Mouse (Mus musculus) urinary bladder, adult 2 months (tissue): Measurements from ENCODE around the gene Prap1. TPM values are rescaled to one million over a fixed set of nuclear protein-coding genes. Genes with fewer than 3 reads are reported as not detected.
"Not testable (repeated sequence)": the region's sequence is repeated elsewhere in the genome, so short reads cannot be mapped to it uniquely, and the experiment has no call there.

Source experiments
- DNase-seq: peaks from one replicate; pipeline ENCODE4 v3.0.0; 2022; ENCODE audit warnings: low spot score
- polyA plus RNA-seq: library from polyadenylated mRNA; depleted of rRNA; stranded (reverse); fragments of >200 nt; gene quantifications from 2 replicates; pipeline ENCODE4 v1.2.3, GENCODE M21; 2012; rRNA removed

The Prap1 gene
- polyA plus RNA-seq, 1 experiment: 3.3 TPM

DNA sequence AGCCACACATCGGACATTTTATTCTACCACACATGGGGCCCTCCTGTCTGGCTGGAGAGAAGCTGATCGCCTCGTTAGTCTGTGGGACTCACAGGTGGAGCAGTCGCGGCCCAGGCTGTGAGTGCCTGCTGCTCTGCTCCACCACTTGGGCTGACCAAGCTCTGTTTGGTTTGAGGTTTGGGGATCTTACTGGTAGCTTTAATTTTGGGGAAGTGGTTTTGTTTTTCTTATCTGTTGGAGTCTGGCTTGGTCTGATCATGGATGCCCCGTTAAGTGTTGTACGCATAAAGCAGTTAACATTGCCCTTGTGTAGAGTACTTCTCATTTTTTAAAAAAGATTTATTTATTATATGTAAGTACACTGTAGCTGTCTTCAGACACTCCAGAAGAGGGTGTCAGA, 40.8 kb downstream of the Prap1 start:
- not testable (repeated sequence) for DNase-seq

DNA sequence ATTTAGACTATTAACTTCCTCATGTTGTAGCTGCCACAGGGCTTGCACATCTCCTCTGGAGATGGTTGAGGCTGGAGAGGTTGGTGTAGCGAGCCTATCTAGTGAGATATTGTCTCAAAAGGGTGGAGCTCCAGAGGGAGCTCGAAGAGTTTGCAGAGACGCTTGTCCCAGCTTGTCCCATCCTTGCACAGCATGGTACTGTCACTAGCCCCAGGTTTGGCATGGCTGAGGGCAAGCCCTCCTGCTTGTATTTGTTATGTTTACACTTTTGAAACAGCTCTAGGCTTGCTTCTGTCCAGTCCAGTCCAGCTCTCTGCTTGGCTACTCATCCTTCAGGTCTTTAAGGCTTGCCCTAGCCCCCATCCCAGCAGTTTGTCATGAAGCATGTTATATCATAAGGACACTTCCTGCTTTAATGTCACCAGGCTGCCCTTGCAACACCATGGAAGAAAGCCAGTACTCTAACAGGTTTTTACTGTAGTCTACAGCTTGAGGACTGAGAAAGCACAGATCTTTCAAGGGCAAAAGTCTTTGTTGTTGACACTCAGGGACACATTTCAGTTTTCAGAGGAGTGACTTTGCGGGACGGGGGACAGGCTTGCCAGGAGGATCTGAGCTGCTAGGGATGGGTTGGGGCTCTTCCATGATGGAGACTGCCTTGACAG, 42.0 kb downstream of the Prap1 start:
- no peak for DNase-seq

DNA sequence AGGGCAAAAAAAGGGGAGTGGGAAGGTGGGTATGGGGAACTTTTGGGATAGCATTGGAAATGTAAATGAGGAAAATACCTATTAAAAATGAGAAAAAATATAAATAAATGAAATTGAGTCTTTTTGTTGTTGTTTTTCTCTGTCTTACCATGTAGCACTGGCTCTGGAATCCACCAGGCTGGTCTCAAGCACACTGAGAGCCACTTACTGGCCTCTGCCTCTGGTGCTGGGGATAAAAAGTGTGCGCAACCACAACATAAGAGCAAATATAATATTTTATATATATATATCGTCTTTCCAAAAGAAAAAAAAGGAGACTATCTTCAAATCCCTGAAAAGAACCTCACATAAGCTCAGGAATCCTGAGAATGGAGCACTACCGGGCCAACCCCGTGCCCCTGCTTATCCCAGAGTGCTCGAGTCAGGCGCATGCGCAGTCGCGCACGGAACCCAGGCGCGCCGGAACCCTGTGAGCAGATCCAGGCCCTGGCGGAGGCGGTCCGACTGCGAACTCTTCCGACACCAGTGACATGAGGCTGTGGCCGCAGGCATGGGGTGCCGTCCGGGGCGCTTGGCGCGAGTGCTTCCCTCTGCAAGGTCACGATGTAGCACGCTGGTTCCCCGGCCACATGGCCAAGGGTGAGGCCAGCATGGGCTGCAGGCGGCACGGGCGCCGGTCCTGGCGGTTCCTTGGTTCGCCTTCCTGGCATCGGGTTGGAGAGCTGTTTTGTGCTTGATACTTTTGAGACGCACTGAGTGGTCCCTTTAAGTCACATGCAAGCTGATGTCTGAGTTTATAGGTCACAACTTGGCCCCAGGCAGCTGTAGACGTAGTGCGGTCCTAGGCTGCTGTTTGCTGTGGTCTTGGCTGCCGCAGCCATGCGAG, 44.2 kb downstream of the Prap1 start, which contains the start of gene Mtg1:
Mtg1 (plus strand) TSS at position 430 of the 886 bp plus-strand sequence.
- DNase-seq: peak; percentile 98

DNA sequence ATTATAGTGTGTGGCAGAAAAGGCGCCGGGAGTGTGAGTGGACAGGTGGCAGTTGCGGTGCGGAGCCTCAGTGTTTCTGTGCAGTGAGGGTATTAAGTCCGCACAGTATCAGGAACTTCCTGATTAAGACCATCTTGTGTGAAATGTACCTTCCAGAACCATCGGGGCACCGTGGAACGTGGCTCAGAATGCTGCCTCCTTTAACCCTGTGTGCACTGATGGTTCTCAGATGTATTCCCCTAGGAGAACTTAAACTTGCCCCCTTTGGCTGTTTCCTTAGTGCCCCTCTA, 44.8 kb downstream of the Prap1 start:
- no peak for DNase-seq

DNA sequence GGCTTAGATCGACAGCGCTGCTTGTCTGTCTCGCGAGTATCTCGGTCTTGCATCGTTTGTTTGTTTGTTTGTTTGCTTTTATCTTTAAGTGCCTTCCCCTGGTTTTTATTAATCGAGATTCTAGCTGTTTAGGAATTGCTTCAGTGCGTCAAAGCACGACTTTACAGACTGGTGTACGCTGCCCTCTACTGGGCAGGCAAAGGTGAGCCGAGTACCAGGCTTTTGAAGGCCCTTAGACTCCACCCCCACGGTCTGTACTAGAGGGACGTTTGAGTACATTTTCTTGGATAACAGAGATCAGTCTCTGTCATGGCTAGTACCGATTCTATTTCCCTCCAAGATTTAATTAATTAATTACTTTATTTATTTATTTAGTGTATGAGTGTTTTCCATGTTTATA, 48.2 kb downstream of the Prap1 start:
- DNase-seq: no peak

DNA sequence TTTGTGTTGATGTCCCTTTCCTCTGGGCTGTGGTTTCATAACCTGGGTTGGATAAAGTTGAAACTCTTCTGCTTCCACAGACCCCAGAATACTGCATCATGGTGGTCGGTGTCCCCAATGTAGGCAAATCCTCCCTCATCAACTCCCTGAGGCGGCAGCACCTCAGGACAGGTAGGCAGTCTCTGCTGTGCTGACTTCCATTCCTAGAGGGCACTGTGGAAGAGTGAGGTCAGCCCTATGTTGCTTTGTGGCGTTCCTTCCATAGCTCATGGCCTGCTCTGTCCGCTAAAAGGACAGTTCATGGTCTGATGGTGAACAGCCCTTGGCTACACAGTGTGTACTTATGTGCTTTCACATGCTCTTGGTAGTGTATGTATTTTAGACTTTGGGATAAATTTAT, 51.4 kb downstream of the Prap1 start:
- no peak for DNase-seq

Other genes starting within 250 kb of the Prap1 start
- gene Kndc1, start 198.7 kb upstream of the Prap1 start, polyA plus RNA-seq: 0.03 and 0.07 TPM in 2 replicates
- not detected in 2 replicates for gene Utf1, start 149.6 kb upstream of the Prap1 start, polyA plus RNA-seq
- 0.37 and 0.70 TPM in 2 replicates for gene 6430531B16Rik, start 114.6 kb upstream of the Prap1 start, polyA plus RNA-seq
- gene Adam8, start 100.8 kb upstream of the Prap1 start, polyA plus RNA-seq: 5.8 and 6.3 TPM in 2 replicates
- 72.4 and 98.7 TPM in 2 replicates for gene Zfp511, start 57.0 kb upstream of the Prap1 start, polyA plus RNA-seq
- gene Tubgcp2, start 56.7 kb upstream of the Prap1 start, polyA plus RNA-seq: 33.2 and 33.3 TPM in 2 replicates
- gene Msx3, start 44.3 kb upstream of the Prap1 start, polyA plus RNA-seq: 0.03 TPM in 2 replicates
- gene Caly, start 10.8 kb upstream of the Prap1 start, polyA plus RNA-seq: 0.83 and 1.0 TPM in 2 replicates
- gene Fuom, start 9.0 kb downstream of the Prap1 start, polyA plus RNA-seq: 61.2 and 63.5 TPM in 2 replicates
- gene Paox, start 22.4 kb downstream of the Prap1 start, polyA plus RNA-seq: 8.1 and 11.0 TPM in 2 replicates
- gene Echs1, start 23.1 kb downstream of the Prap1 start, polyA plus RNA-seq: 112 and 118 TPM in 2 replicates
- 26.1 and 31.0 TPM in 2 replicates for gene Mtg1, start 44.2 kb downstream of the Prap1 start, polyA plus RNA-seq
- gene Sprn, start 61.5 kb downstream of the Prap1 start, polyA plus RNA-seq: 4.8 and 8.9 TPM in 2 replicates
- not detected in 2 replicates for gene Olfr522, start 71.4 kb downstream of the Prap1 start, polyA plus RNA-seq
- gene Olfr523, start 79.8 kb downstream of the Prap1 start, polyA plus RNA-seq: not detected in 2 replicates
- gene Olfr524, start 112.6 kb downstream of the Prap1 start, polyA plus RNA-seq: not detected in 2 replicates
- gene Cd163l1, start 124.9 kb downstream of the Prap1 start, polyA plus RNA-seq: 1.1 and 1.2 TPM in 2 replicates
- 0.09 and 0.22 TPM in 2 replicates for gene 5830411N06Rik, start 153.9 kb downstream of the Prap1 start, polyA plus RNA-seq
- gene Olfr525, start 227.5 kb downstream of the Prap1 start, polyA plus RNA-seq: not detected in 2 replicates
- not detected in 2 replicates for gene Olfr527, start 240.6 kb downstream of the Prap1 start, polyA plus RNA-seq